Mouse (Mus musculus) T-helper 17 cell (primary cell): ENCODE results near the gene Avpr2.

ENCODE experiments used
- in situ Hi-C, 2 experiments: fragments of 300-600 bp; cut with MboI, MseI; formaldehyde crosslinking; loops; 1 replicate in 1 of 2; 2 replicates in 1 of 2; pipeline ENCODE4 v1.15.1; 2025; ENCODE audit warnings: high pct_unique_total_duplicates in 2 of 2

Avpr2 gene

DNA sequence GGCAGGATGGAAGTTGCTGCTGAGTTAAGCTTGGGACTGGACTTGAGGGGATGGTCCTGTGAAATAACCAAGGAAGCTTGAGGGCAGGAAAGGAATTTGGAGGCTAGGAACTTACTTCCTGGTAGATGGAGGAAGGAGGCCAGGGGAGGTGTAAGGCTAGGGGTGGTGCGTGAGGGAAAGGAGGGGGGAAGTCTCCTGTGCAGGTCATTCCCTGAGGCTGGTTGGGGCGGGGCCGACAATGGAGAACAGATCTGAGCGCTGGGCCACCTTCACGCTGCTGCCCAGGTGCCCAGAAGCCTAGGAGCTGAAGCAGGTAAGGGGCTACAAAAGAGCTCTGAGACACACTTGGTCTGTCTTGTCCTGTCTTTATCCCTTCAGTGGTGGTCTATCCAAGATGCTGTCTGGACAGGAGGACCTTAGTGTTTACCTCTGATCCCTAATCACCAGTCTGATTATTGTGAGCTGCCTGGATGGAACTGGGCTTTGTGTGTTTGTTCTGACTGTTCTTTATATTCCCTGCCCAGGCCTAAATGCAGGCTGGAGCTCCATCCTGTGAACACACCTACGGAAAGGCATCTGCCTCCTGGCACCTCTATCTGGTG, at the start of gene Avpr2:
Gene Avpr2, plus strand, starts transcription at position 552 of the 602 bp plus-strand sequence.
- in situ Hi-C loops = loop anchor here in 1 of 2 experiments (5.0 kb wide), 1 partner anchor 49 kb away; no protein-coding TSS in a partner anchor

DNA sequence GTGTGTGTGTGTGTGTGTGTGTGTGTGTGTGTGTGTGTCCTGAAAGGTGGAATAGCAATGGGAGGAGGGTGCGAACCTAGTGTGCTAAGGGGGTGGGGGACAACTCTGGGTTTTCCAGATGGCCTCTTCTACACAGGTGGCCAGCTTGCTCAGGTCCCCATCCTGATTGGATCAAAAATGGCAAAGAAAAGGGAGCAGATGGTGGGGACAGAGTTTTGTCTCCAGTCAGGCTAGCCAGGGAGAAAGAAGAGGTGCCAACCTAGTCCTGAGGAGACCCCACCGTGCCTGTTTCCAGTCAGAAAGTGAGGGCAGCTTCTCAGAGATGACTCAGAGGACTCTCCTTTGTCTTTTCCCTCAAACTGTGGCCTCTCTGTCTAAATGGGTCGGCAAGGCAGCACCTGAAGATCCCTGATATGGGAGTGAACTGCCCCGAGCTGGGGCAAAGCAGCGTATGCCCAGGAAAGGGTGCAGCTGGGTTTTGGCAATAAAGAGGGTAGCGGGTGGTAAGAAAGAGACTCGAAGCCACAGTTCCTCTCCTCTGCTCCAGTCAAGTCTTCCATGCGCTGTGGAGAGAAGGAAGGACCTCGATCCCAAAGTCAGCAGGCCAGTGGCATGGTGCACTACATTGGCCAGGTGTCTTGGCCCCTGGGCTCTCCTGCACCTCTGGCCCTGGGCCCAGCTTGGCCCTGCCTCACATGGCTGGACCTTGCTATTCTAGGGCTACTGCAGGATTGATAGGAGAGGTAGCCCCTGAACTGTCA, 37.4 kb upstream of the Avpr2 start:
- in situ Hi-C loops = no loop called here

DNA sequence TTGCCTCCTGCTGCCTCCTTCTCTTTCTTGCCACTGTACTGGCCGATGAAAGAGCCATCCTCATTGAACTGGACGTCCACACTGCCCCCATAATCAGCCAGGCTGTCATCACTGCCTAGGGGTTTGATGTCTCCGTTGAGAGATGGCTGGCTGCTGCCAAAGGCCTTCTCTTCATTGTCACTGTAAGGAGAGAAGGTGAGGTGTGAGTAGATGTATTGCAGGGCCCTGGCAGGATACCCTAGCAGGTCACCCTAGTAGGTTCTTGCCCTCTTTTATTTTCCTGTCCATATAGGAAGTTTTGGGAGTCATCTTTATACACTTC, 36.9 kb upstream of the Avpr2 start:
- in situ Hi-C loops = no loop called here

DNA sequence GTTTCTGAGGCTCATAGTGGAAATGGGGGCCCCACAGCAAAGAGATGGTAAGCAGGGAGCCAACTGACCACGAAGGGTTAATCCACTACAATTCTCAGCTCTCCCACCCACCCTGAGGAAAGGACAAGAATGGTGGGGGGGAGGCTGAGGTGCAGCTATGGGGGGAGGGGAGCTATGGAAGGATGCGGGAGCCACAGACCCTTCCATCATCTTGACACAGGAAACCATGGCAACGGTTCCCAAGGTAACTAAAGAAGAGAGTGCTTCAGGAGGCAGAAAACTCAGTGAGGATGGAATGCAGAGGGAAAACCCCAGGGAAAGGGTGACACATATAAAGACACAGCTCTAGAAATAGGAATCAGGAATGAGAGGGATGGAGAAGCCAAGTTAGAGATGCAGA, 27.2 kb upstream of the Avpr2 start:
- in situ Hi-C loops = no loop called here

DNA sequence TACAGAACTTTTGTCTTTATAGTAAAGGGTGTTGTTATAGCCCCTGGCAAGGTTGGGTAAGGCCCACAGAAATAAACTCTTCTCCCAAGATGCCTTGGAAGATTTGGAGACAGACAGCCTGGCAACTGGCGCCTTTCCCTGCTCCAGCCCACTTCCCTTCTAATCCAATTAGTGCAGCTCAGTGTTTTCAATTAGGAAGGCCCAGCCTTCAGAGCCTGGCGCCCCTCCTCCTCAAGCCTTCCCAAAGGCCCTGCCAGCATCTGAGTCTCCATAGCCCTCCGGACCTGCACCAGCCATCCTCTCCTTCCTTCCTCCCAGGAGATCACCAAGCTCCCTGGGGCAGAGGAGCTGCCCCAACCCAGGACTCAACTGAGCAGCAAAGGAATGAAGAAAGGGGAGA, 24.6 kb upstream of the Avpr2 start:
- in situ Hi-C loops = no loop called here

DNA sequence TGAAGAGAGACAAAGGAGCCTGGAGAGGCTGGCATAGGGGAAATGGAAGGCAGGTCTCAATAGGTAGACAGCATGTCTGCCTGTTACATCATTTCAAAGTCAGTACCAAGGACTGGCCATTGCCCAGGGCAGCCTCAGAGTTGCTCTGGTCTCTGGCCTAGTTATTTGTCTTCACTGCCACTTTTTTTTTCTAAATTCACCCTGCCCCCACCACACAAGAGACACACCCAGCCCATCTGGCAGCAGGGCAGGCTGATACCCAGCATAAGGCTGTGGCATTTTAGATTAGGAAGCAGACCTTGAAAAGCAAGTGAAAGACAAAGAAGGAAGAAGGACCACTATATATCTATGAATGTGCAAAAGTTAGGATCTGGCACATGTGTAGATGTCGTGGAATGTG, 24.1 kb upstream of the Avpr2 start:
- in situ Hi-C loops = no loop called here

- in situ Hi-C loops = no loop called here
These were observed 22.6 kb upstream of the Avpr2 start for GRCm38 (mm10) chrX:73869334-73869733.

- in situ Hi-C loops = no loop called here
These were observed 20.4 kb upstream of the Avpr2 start for GRCm38 (mm10) chrX:73871474-73871873.

DNA sequence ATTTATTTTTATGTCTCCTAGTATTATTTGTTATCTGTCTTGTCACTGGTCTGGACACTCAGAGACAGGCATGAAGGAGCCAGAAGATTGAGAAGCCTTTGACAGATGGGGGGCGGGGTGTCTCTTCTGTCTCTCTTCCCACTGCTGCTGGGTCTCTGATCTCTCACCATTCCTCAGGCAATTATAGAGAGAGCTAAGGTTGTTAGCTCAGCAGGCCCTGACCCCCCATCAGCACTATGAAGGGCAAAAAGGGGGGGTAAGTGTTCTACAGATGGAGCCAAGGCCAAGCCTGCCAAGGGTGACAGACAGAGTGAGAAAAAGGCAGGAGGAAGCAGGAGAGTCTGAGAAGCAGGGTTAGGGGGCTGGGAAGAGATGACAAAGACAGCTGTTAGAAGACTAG, 19.9 kb upstream of the Avpr2 start:
- in situ Hi-C loops = no loop called here

GRCm38 (mm10) chrX:73875881-73876280, 16.0 kb upstream of the Avpr2 start:
- in situ Hi-C loops = no loop called here

DNA sequence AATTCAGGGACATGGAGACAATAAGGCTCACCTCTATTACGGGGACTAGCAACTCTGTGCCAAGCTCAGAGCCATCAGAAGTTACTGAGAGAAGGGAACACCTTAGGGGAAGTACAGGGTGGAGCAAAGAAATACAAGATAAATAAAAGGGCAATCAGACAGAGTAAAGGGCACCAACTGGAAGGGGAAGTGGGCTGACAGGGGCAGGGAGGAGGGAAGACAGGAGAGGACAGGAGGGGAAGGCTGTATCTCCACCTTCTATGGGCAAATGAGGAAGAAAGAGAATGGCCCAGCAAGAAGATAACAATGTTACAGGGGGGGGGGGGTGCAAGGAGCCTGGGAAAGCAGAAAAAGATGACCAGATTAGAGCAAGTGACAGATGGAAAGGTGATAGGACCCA, 14.9 kb upstream of the Avpr2 start:
- in situ Hi-C loops = no loop called here

GRCm38 (mm10) chrX:73880194-73881035, 11.5 kb upstream of the Avpr2 start:
- in situ Hi-C loops = no loop called here

GRCm38 (mm10) chrX:73881036-73881427, 10.9 kb upstream of the Avpr2 start:
- in situ Hi-C loops = no loop called here

GRCm38 (mm10) chrX:73881463-73881862, 10.4 kb upstream of the Avpr2 start:
- in situ Hi-C loops = no loop called here

- in situ Hi-C loops = loop anchor here in 1 of 2 experiments (5.0 kb wide), 1 partner anchor 51 kb away; no protein-coding TSS in a partner anchor
These were observed 931 bp downstream of the Avpr2 start for GRCm38 (mm10) chrX:73892833-73893232.

DNA sequence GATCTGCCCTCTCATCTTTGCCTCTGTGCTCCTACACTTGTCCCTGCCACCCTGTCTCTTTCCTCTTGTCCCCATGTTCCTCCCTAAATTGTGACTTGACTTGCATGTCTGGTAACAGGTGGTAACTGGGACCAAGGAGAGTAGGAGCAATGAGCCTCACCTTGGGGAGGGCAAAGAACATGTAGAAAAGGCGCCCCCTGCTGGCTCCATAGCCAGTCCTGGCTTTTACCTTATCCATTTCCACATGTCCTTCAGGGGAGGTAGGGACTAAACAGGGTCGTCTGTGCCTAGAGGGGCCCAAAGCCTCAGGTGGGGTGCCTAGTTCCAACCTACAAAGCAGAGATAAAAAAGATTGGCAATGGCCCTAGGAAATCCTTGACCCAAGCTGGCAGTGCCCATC, 3.8 kb downstream of the Avpr2 start, which contains the start of gene L1cam:
Gene L1cam, minus strand, starts transcription at position 387 of the 400 bp plus-strand sequence.
- in situ Hi-C loops = loop anchor here in 1 of 2 experiments (5.0 kb wide), 1 partner anchor 98 kb away; no protein-coding TSS in a partner anchor

DNA sequence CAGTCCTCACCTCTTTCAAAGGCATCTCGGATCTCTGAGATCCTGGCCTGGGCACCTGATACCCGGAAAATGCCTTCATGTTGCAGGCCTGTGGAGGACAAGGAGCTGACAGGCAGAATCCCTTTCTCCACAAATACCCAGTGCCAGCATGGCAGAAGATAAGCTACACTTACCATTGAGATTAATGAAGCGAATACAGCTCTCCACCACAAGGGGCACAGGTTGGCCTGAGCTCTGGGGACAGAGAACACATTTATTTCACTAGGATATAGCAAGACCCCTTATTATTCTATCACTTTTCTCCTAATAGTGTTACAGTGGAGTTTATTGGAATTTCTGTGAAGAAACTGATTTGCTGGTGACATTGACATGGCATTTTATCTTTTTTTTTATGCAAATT, 6.1 kb downstream of the Avpr2 start:
- in situ Hi-C loops = loop anchor here in 1 of 2 experiments (5.0 kb wide), 1 partner anchor 101 kb away; no protein-coding TSS in a partner anchor

DNA sequence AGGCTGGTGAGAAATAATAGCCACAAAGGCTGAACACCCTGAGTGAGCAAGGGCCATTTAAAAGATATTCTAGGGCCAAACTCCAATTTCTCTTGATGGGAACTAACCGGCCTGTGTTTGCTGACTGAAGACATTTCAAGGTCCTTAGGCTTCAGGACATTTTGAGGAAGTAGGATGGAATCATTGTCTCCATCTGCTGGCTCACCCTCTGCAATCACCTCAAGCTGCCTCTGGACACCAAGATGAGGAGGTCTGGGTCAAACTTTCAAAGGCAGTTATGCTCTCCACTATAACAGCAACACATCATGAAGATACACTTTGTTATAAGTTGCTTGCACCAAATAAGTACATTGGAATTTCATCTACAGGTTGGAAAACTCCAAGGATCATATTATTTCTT, 18.1 kb downstream of the Avpr2 start:
- in situ Hi-C loops = no loop called here

DNA sequence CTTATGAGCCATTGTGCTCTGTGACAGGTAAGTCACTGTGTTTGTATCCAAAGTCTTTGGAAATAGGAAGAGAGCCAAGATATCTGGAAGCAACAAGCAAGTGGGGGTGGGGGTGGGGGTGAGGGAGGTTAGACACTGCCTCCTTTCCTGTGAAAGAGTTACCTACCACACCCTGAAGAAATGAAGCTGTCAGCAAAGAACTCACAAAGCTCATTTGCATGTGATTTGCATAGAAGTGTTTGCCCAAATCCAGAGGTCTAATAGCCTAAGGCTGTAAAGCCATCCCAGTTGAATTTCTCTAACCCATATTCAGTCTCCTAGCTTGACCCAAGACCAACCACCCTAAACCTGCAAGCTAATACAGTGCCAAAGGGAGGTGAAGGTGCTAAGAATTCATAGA, 18.5 kb downstream of the Avpr2 start:
- in situ Hi-C loops = no loop called here

DNA sequence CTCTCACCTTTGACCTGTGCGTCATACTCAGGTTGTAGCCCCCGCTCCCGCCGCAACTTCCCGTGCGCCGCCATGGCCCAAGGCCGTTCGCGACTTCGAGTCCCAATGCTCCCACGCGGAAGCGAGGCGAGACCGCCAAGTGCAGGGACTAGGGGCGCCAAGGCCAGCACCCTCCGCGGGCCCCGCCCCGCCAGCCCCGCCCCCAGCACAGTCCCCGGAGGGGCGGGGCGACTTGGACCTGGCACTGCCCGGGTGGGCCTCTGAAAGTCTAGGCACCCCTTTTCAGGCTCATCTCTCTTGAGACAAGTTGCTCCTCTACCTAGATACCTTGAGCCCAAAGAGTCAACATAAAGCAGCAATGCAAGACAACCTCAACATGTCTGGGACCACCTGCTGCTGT, 19.3 kb downstream of the Avpr2 start:
- in situ Hi-C loops = no loop called here

DNA sequence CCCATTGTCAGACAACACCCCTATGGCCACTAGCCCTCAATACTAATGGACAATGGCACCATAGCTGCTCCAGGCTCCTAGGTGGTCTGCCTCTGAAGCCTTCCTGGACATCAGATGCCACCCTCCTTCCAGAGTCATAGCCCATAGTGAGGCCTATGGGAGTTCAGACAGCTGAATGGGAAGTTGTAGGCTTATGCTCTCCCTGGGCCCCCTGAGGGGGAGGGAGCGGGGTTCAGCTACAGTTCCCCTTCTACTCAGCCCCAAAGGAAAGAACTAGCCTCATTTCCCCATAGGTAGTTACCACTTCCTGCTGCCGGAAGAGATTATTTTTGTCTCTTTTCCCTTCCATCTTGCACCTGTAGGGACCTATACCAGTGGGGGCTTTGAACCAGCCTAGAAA, 19.7 kb downstream of the Avpr2 start:
- in situ Hi-C loops = no loop called here
